Mouse (Mus musculus) gastrocnemius, postnatal 25 days (tissue): Measurements from ENCODE around the gene Tubgcp3. TPM values are rescaled to one million over a fixed set of nuclear protein-coding genes. Genes with fewer than 3 reads are reported as not detected.
"Not testable (repeated sequence)": the region's sequence is repeated elsewhere in the genome, so short reads cannot be mapped to it uniquely, and the experiment has no call there.

Experiments
- DNase-seq: peaks from one replicate; pipeline ENCODE4 v3.0.0; 2022
- total RNA-seq, 2 experiments: library from RNA; stranded (reverse); gene quantifications; 1 replicate in 1 of 2; 2 replicates in 1 of 2; pipeline ENCODE4 v1.2.3; 2021

The Tubgcp3 gene
- total RNA-seq, 2 experiments from 2014 or later, result 7.5 to 7.7 TPM

DNA sequence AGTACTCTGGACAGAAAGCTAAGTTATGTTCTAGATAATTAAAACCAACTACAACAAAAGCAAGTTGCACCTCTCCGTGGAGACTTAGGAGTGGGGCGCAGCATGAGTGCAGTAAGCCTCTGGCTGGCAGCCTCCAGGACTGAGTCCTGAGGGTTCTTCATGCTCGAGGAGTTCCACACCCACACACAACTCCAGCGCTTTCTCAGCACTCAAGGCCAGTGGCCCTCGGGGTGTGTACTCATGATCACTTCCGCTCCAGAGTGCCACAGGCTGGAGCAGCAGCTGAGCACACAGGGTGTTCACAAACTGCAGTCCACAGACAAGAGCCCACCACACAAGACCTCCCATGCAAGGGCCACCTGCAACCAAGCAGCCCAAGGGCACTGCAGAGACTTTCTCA lies 30.5 kb downstream of the Tubgcp3 start:
- no peak for DNase-seq

DNA sequence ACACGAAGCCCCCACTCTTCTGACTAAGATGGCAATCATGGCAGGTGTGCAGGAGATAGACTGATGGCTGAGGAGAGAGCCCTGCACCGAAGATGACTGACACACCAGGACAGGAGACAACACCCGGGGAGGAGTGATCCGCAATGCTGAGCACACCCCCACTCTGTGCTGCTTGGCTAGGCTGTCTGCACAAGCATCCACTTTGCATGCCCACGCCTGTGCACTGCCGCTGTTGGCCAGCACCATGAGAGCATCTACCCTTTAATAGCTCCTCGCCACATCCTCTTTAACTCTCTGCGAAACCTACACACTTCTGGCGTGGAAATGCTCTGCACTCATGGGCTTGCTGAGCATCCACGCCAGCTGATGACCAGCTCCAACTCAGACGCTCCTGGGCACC lies 33.6 kb downstream of the Tubgcp3 start:
- DNase-seq, result no peak

DNA sequence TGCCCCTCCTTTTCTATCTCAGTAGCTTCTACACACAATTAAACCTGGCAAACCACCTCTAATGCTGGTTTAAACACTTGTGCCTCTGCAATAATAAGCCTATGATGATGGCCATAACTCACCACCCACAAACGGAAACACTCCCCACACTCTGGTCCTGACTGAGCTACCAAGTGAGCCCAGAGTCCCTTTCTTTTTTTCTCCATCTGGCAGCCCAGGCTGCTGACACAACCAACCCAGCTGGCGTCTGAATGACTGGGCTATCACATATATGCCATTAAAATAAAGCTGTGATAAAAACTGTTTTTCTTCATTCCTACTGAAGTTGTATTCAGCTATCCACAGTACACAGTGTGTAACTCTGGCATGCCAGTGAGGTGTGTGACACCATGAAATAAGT lies 36.7 kb downstream of the Tubgcp3 start:
- DNase-seq, result no peak

DNA sequence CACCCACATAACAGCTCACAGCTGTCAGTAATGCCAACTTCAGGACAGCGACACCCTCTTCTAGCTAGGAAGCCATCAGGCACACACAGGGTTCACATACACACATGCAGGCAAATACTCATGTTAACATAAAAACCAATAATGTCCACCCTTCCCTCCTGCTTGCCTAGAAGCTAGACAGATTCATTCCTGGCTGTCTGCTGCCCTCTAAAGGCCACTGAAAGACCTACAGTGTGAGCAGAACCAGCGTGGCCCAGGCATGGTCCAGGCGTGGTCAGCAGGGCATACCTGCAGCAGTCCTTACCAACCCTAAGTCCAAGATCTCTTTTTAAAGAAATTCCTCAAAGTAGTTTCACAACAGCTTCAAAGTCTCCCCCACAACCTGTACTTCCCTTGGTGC lies 43.0 kb downstream of the Tubgcp3 start:
- no peak for DNase-seq

DNA sequence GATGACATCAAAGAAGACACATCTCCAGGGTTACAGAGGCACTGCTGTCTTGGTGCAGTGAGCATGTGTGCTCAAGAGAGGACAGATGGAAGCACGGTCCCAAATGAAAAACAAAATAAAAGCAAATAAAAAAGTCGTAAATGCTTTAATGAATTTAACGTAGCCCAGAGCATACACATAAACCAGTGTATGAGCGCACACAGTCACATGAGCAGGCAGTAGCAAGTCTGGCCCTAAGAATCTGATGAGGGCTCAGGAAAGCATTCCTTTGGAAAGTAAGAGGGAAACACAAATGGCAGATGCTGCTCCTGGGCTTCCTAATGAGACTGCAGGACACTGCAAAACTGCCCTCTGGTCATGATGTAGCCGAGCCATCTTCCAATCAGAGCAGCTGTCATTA lies 46.2 kb downstream of the Tubgcp3 start:
- DNase-seq, result no peak

DNA sequence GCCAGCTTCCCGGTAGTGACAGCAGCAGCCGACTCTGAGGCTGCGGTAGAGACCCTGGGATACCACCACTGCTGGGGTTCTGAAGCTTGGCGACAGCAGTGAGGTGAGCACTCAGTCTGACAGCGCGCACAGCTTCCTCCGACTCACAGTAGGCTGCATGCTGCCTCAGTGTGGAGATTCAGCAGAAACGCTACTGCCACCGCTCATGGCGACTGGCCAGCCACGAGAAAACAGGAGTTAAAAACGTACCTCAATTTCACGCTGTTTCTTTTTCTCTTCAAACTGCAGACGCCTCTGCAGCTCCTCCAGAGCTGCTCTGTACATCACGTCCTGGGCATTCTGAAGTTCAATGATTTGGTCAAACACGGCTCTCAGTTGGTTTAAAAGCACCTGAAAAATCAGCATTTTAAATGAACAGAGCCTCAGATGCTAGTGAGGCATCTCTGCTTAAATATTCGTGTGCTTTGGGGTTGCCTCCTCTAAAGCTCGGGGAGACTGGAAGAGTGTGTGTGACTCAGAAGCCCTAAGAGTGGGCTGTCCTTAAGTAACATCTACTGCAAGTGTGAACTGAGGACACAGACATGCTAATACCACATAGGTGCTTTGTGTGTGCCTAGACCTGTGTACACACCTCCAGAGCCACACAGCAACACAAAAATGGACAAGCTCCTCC lies 50.4 kb downstream of the Tubgcp3 start:
- DNase-seq, result no peak

DNA sequence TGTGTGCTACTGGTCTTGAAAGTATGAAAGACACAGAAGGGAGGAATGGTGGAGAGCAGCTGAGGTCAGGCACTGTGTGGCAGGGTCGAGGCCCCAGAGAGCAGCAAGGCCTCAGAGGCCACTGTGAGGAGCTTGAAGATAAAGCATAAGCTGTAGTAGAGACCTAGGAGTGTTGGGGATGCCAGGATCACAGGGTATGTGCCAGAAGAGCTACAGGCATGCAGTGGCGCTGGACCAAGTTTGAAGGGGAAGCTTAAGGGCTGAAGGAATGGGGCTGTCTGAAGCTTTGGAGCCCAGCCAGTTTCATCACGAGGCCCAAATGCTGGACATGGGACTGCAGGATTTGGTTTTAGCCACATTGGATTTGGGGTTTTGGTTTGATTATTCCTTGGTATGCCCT lies 54.7 kb downstream of the Tubgcp3 start:
- not testable (repeated sequence) for DNase-seq

DNA sequence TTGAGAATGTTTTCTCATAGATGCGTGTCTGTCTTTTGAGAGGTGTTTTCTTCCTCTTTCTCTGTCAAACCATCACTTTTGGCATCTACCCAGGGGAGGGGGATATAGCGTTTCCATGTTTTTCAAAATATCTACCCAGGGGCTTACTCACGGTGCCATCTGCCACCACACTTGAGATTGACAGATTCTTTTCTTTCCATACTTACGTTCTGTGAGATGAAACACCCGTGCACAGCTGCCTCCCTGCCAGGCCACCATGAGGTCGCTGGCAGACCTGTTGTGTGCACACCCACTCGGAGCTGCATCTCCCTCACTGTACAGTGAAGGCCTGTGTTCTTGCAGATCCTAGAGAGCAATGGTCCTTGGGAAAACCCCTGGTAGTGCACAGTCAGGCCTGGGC lies 58.8 kb downstream of the Tubgcp3 start:
- DNase-seq, result no peak

DNA sequence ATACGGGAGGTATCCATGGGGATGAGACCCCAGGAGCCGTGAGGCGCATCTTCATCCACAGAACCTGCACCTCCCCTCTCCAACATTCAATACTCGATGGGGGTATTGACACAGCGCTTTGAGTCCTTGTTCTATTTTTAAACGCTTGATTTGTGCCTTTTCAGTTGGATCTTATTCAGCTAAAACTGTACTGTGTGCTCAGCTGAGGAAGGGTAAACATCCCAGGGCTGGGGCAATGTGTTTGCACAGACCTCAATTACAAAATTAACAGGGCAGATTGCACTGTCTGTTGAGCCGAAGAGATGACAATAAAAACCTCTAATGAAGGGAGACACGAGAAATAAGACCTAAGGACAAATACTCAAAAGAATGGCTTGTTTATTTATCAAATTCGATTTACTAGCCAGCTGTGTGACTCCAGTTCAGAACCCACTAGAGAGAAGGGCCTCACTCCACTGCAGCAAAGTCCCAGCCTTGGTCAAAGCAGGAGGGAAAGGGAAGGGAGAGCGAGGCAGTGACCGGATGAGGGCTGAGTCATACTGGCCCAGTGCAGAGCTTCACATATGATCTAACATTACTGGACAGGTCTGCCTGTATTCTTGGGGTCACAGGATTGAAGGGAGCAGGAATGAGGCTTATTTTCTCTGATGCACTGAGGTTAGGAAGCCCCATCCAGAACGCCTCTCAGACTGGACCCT lies 62.1 kb downstream of the Tubgcp3 start:
- no peak for DNase-seq

DNA sequence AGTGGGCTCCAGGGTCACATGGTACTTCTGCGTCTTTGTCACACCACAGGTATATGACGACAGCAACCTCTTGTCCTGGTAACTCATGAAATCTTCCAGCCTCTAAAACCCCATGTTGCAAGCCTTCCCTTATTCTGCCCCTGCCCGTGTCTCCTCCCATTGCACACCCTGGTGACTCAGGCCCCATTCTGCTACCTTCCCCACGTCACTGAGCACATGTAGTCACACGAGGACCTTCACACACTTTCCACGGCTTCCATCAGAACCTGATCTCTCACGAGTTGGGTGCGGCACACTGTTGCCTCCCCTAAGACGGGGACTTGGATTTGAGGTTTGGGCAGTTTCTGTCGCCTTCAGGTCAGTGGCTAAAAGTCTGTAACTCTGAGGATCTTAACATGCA lies 63.2 kb downstream of the Tubgcp3 start:
- no peak for DNase-seq

DNA sequence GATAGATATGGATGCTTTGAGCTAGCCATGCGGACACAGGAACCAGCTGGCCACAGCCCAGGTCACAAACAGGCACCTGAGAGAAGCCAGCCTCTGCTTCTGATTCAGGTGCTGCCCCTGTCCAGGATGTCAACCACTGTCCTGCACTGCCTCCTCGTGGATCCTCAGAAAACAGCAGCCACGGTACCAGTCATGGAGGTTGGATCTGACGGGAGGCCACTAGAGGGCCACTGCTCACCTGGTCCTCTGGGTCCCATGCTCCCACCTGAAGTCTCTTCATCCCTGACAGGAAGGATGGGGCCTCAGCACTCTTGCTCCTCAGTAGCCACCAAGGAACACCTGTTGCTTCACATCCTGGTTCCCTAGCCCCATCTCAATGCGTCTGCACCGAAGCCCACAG lies 64.8 kb downstream of the Tubgcp3 start:
- DNase-seq, result no peak

DNA sequence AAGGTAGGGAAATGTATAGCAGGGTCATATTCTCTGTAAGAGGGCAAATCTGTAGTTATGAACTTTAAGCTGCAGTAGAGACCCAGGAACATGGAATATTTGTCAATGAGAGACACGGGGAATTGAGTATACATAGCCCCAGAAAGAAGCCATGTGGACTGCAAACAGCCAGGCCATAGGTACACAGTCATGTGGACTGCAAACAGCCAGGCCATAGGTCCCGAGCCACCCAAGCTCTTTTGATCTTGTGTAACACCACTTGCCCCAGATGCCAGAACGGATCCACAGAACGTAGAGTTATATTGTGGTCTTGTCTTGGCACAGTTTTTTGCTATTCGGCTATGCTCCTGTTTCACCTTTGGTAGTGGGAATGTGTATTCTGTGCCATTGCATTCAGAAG lies 88.3 kb downstream of the Tubgcp3 start:
- no peak for DNase-seq

DNA sequence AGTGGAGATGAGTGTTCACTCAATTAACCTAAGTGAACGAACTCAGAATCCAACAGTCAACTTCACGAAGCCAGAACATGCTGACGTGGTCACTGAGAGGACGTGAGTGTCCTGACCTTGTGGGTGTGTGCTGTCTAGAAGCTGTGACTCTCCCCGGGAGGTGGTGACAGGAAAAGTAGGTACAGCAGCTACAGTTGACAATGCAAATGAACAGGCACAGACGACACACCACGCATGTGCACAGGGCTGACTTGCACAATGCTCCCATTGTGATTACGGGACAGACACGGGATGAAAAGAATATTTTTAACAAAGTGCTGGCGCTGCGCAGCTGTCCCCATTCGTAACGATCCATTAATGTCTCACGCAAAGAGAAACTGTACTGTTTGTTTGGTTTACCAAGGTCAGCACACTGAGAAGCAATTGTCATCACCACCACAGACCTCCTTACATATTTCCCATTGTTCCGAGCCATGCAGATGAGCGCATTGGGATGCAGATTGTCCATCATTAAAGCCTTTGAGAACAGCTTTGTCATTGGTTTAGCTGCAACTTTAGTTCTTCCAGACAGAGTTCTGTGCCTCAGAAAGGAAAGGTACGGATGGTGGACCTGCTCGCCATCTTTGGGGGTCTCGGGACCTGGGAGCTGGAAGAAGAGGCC lies 92.6 kb downstream of the Tubgcp3 start:
- DNase-seq, result not testable (repeated sequence)

DNA sequence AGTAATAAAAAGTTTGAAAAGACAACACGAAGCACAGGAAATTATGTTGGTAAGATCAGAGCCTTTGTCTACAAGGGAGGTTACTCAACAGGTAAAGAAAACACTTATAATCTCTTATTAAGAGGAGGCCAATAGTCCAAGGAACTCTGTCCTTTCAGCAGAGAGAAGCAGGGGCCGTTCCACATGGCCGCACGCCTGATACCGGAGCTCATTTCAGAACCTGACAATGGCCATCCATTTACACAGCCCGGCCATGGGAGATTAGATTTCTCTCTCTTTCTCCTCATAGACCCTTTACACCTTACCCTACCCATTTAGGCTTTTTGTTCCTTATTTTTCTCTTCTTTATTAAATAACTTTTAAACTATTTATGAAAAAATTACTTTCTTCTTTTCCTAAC lies 95.3 kb downstream of the Tubgcp3 start:
- no peak for DNase-seq

DNA sequence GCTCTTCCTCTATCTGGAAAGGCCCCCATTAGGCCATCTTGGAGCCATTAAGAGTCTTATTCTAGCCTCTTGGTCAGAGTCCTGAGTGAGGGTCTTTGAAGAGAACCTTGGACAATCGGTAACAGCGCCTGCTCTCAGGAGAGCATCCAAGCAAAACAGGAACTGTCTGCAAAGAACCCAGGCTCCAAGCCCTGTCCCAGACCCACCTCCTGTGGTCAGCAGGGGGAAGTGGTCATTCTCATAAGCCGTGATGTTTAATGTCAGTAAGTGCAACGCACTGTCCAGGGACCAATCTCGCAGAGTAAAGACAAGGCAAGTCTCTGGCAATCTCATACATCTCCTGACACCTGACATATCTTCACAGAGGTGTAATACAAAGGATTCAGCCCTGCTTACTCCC lies 96.0 kb downstream of the Tubgcp3 start:
- no peak for DNase-seq

DNA sequence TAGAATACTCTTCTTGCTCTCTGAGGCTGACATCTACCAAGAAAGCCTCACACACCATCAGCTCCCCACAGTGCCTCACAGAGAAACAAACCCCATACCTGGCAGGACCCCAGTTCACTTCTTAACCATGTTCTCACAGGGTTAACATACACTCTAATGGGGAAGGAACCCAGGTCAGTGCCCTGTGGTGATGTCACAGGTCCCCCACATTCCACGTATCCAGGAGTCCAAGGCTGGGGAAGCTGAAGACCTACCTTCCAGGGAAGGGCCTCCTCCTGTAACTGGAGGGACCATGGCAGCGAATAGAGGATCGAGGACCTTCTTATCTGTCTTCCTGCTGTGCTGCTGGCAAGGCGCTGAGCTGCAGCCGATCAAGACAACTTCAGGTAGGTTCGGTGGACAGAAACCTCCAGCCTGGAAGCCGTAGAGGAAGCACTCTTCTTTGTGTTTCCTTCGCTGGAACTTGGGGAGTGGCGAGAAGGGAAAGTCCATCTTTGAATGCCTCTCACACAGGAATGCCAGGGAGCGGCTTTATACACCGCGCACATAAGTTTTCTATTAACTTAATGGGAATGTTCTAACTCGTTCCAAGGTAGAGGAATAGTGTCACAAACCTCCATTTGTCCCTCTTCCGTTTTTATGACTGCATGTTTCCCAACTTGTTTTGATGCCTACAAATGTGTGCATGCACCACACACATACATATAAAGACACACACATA lies 99.1 kb downstream of the Tubgcp3 start, which contains the start of gene Spaca7:
TSS of gene Spaca7 (plus strand) at position 216 of the 721 bp plus-strand sequence.
- DNase-seq, result no peak

DNA sequence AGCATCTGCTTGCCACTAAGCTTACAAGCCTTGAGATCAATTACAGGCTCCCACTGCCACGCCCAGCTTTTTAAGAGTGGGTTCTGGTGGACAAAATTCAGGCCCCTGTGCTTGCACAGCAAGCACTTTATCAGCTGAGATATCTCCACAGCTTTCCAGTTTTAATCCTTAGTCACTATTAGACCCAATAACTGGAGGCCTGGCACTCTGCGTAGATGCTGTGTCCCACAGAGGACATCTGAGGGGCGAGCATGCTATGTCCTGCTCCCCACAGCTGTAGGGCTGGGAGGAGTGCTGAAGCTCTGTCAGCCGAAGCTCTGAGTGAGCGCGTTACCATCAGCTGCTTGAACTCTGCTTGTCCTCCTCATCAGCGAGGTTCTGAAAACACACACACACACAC lies 105.5 kb downstream of the Tubgcp3 start:
- no peak for DNase-seq

DNA sequence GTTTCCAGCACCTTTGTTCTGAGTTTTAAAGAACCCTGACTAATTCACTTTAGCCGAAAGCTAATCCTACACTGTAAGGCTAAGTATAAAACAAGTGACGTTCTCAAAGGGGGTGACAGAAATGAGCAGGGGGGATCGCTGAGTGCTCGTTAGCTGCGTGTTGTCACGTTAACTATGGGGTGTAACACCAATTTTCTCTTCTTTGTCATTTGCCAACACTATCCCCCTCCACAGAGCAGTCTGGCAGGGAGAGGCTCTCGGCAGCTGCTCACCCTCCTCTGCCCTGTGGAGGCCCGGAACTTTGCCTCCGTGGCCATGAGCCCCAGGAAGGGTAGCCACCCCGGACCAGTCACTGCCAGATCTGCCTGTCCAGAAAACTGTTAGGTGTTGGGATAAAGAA lies 106.6 kb downstream of the Tubgcp3 start:
- no peak for DNase-seq

DNA sequence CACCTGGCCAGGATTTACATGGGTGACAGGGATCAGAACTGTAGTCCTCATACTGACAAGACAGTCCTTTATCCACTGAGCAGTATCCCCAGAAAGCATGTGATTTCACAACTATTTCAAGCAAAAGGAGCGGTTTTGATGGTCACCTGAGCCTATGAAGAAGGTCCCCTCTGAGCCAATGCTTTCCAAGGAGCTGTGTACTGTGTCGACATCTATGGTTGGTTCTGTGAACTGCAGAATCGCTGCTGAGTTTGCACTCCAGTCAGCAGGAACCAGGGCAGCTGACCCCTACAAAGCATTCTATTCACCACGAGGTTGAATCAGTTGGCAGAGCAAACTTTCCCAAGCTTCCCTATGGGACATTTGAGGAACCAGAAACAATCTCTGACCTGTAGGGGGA lies 107.7 kb downstream of the Tubgcp3 start:
- DNase-seq, result no peak
